Mouse (Mus musculus): Measurements from ENCODE around the gene Ifngr2.

The Ifngr2 gene

DNA sequence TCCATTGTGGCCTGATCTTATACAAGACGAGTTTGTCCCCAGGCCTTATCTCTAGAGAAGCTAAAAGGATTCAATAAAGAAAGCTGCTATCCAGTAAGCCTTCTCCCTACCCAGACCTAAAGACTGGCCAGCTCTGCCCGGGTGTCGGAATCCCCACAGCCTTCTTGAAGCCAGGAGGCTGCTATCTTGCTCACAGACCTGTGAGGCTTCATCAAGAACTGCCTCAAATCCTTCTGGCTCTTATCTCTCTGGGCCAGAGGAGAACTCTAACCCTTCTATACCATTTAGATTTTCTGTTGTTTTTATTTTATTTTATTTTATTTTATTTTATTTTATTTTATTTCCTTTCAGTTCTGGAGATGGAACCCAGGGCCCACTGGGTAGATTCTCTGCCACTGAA is 9.8 kb upstream of the Ifngr2 start:
- DNase-seq (ENCODE audit: low spot score): no peak

DNA sequence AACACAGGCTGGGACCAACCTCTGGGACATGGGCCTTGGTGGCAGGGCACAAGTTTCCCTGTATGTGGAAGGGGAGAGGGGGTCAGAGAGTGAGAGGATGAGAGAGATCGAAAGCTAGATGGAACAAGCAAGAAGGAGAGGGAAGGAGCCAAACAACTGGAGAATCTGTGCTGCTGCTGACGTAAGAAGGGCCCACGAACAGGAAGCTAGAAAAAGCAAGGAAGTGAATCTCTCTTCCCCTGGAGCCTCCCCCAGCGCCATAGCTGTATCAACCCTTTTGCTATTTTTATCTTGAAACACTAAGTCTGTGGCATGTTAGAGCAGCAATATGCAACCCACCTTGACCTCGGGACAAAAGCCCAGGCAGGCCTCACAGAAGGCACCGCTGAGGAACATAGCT is 8.8 kb upstream of the Ifngr2 start:
- DNase-seq (ENCODE audit: low spot score): no peak

DNA sequence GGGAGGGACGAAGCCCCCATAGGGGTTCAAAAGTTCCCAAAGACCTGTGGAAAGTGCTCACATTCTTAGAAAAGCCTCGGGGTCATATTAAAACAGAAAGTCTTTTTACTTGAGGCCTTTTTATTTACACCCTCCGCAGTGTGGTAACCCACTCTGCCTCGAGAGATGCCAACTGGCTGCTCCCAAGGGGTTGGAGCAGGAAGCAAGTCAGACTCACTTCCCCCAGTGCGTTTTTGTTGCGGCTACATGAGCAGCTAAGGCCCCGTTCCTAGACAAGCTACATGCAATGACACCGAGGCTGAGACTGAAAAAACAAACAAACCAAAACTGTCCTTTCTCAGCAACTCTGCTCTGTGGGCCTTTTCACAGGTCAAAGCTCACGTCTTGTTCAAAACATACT is 8.4 kb upstream of the Ifngr2 start:
- DNase-seq (ENCODE audit: low spot score): no peak

DNA sequence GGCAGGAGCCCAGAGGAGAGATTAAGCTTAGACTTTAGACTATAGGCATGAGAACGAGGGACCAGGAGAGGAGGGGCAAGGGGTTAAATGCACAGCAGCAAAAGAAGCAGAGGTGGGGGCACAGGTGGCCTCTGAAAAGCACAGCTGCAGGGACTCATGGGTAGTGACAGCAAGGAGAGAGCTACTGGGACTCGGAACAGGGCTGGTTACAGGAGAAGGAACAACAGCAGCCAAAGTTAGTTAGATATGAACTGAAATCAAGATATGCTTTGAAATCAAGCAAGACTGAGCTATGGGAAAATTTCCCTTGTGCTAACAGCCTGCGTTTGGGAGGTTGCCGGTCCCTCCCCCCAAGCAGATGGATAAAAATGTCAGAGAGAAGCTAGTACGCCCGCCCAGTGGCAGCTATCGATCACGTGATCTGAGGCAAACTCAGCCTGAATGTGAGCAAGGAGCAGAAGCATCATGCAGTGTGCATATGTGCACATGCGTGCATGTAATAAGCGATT is 5.2 kb upstream of the Ifngr2 start:
- DNase-seq (ENCODE audit: low spot score): no peak

DNA sequence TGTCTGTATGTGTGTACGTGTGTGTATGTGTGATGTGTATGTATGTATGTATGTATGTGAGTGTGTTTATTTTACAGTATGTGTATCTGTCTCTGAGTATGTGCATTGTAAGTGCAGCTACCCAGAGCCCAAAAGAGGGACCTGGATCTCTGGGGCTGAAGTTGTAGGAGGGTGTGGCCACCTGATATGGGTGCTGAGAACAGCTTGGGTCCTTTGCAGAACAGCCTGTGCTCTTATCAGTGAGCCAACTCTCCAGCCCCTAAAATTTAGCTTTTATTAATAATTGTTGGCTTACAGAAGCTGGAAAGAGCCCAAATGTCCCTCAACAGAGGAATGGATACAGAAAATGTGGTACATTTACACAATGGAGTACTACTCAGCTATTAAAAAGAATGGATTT is 3.3 kb upstream of the Ifngr2 start:
- no peak for DNase-seq (ENCODE audit: low spot score)

DNA sequence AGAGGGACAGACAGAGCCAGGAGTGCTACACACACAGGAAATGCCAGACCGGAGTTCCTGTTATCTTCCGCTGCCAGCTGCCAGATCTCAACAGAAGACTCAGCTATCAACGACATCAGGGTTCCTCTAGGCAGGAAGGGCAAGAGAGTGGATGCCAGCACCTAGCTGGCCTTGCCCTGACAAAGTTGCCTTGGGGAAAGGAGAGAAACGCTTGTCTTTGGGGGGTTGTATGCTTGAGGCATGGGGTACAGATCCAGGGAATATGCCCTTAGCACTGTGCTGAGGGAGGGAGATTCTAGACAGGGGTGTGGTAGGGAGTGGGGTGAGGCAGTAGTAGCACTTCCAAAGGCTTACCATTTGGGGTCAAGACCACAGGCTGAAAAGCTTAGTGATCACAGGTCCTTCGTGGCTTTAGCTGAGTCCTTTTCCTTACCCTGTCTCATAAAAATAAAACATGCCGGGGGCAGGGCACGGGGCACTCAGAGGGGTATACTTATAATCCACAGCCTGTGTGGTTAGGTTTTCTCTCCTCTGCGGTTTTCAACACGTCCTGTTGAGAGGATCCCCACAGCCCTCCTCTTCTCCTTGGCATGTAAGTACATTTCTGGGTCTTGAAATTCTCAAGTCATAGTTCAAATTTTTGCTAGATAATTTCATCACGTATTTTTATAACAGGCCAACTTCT is 1.1 kb upstream of the Ifngr2 start:
- DNase-seq (ENCODE audit: low spot score): peak; percentile 44

DNA sequence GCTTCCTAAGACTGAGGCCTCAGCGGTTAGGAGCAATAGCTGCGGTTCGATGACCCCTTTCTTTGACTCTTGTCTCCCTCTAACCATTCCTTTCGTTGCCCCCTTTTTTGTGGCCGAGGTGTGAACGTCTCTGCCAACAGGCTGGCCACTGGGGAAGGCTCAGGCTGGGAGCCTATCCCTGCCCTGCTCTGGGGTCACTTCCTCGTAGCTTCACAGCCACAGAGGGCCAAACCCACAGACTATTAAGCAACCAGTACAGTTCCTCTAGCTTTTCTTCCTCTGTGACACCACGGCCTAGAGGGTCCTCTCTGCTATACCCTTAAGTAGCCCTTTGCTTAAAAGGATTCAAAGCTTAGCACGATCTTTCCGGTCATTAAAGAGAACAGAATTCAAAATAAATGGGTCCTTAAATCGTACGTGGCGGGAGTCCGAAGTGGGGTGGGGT is 459 bp upstream of the Ifngr2 start:
- peak; percentile 34 for DNase-seq (ENCODE audit: low spot score)

DNA sequence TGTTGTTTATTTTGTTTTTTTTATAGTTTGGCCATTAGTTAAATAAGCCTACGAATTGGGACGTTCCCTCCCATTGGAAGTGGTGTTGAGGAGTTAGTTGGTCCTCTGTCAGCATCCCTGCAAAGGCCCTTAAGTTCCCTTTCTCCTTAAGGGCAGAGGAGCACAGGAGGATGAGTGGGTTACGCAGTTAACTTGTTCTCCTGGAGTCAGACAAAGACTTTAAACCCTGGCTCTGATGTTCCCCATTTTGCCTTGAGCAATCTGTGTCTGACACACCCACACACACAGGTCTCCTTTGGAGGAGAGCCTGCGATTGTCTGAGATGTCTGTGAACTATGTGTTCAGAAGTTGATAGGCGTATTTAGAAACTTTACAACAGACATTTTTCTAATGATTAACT is 1.1 kb downstream of the Ifngr2 start:
- DNase-seq (ENCODE audit: low spot score): no peak

DNA sequence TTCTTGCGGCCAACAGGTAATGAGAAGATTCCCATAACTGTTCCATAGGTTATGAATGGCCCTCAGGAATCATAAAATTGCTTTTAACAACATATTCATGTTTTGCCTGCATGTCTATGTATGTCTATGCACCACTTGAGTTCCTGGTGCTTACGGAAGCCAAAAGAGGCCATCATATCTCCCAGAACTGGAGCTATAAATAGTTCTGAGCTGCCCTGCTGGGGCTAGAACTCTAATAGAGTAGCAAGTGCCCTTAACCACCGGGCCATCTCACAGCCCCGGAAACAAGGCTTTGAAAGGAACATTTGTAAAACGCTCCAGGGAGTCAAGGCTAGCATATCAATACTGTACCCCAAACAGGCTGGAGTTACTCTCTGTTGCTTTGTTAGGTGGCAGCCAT is 1.7 kb downstream of the Ifngr2 start:
- no peak for DNase-seq (ENCODE audit: low spot score)

DNA sequence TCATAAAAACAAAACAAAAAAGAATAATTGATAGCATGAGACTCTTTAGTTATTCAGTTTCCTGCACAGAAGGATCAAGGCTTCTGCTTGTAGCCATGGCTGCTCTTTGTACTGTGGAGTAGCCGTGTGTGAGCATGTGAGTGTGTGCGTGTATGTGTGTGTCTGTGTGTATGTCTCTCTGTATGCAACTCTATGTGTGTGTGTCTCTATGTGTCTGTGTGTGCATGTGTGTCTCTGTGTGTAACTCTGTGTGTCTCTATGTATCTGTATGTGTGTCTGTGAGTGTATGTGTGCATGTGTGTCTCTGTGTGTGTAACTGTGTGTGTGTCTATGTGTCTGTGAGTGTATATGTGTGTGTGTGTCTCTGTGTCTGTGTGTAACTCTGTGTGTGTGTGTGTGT is 2.1 kb downstream of the Ifngr2 start:
- no peak for DNase-seq (ENCODE audit: low spot score)

DNA sequence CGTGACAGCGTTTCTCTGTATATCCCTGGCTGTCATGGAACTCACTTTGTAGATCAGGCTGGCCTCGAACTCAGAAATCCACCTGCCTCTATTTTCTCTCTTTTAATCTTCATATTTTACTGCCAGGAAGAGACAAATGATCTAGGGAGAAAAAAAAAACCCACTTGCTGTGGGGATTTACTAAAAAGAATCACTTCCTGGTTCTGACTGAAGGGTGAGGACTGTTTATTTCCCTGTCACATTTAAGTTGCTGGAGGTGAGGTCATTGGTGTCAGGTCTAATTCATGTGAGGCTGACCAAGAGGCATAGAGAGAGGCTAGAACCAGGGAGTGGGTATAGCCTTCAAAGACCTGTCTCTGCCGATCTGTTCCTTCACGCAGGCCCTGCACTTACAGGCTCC is 2.7 kb downstream of the Ifngr2 start:
- no peak for DNase-seq (ENCODE audit: low spot score)

DNA sequence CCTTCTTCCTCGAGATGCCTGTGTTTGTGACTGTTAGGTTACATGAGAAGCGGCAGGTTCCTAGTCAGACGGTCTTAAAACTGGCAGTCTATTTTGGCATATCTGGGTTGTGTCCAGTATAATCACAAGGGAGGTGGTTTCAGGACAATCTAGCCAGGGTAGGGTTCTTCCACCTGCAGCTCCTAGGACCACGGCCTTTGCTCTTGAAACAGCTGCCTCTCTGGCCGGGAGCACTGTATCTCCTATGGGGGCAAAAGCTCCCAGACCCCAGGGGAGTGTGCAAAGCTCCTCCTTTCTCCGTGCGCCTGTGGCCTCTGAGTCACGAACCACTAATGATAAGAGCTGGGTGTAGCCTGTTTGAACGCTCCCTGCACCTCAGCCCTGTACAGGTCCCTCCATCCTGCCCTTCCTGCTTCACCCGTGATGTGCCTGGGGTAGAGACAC is 4.2 kb downstream of the Ifngr2 start:
- no peak for DNase-seq (ENCODE audit: low spot score)

DNA sequence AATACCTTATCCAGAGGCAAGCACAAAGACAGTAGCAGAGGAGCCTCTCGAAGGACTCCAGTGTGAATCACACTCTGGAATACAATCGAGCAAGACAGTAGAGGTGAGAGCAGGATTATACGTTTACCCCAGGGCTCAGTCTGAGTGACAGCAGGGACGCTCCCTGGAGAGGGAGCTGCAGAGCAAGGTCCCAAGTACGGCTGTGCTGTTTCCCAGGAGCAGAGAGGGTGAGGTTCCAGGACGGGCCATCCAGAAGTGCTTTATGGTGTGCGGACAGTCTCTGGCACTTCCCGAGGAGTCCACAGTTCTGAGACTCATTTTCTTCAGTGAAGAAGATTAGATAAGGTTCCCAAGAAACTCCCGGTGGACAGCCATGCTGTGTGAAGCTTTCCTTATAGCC is 5.2 kb downstream of the Ifngr2 start:
- DNase-seq (ENCODE audit: low spot score): no peak

DNA sequence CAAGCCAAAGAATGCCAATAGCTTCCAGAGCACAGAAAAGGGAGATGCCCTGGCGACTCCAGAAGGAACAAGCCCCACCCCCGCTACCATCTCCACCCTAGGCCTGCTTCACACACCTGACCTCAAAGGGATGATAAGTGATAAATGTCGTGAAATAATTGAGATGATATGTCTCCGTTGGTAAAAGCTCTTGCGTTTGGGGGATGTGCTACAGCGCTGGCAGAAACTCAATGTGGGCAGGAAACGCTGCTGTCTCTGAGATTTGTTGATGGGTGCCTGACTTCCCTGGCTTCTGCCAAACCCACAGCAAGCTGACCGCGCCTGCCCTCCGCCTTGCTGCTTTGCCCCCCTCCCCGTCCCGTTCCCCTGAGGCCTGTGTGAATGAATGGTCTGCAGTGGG is 6.8 kb downstream of the Ifngr2 start:
- no peak for DNase-seq (ENCODE audit: low spot score)

DNA sequence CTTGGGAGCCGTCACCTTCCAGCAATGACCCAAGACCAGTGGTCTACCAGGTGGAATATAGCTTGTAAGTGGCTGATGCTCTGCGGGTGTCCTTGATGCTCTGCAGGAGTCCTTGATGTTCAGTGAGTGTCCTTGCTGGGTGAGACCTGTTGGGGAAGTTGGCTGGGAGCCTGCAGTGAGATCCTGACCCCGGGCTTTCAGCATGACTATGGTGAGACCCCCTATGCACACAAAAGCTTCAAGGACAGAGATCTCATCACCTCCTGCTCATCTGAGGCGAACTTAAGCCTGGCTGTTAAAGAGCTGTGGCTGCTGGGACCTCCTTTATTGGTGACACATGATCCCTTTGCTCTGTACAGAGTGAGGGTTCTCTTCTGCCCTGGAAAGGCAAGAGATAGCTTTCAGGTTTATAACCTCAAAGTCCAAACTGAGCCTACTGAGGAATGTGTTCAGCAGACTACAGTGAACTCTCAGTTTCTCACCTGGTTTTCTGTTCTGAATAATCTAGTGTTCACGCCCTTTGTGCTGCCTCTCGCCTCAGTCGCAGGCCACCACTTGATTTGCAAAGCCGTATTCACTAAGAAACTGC is 8.2 kb downstream of the Ifngr2 start:
- no peak for DNase-seq (ENCODE audit: low spot score)

DNA sequence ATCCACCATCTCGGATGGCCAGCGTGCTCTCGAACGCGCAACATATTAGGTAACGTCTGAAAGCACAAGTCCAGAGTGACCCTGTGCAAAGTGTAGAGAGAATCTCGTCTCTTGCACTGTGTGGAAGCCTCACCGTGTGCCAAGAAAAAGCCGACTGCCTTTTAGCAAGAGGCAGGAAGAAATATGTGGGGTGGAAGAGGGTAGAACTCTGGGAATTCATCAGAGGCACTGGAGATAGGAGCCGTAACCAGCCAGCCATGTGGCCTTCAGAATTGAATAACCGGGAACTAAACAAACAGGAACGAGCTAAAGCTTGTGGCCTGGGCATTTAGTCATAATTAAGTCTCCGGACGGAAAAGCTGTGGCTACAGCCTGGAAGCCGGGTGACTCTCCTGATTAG is 9.8 kb downstream of the Ifngr2 start:
- DNase-seq (ENCODE audit: low spot score): no peak

DNA sequence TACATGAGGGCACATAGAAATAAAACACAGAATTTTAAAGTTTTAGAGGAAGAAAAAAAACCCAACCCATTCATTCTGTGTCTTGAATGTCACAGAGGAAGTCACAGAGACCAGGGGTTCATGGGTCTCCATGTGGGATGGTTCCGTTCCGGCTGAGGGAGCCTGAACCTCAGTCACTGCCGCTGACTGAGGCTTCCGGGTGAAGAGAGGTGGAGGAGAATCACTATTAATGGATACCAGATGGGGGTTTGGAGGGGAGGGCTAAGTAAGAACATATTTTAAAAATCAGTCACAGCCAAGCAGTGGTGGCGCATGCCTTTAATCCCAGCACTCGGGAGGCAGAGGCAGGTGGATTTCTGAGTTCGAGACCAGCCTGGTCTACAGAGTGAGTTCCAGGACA is 10.3 kb downstream of the Ifngr2 start:
- DNase-seq (ENCODE audit: low spot score): no peak

DNA sequence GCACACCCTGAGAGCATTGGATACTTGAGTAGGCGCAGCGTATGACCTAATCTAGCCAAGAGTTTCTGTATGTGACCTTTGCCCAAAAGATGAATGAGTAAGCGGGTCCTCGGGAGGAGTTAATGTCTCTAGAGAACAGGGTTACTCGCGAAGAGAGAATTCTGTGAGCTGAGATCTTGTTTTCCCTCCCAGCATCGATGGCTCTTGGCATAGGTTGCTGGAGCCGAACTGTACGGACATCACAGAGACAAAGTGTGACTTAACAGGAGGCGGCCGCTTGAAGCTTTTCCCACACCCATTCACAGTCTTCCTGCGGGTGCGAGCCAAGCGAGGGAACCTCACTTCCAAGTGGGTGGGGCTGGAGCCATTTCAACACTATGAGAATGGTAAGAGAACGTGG is 10.8 kb downstream of the Ifngr2 start:
- no peak for DNase-seq (ENCODE audit: low spot score)

DNA sequence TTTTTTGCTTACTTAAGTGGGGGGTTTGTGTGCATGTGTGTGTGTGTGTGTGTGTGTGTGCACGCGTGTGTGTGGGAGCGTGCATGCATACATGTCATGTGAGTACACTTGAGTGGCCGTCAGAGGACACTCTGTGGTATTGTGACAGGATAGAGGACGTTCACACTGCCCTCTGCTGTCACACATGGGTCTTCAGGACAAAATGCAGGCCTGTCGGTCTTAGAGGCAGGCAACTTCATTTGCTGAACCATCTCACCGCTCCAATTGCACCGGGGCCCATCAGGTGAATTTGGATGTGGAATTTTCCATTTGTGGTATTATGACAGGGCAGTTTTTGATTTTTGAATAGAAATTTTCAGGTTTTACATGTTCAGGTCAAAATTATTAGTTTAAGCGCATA is 14.2 kb downstream of the Ifngr2 start:
- no peak for DNase-seq (ENCODE audit: low spot score)

DNA sequence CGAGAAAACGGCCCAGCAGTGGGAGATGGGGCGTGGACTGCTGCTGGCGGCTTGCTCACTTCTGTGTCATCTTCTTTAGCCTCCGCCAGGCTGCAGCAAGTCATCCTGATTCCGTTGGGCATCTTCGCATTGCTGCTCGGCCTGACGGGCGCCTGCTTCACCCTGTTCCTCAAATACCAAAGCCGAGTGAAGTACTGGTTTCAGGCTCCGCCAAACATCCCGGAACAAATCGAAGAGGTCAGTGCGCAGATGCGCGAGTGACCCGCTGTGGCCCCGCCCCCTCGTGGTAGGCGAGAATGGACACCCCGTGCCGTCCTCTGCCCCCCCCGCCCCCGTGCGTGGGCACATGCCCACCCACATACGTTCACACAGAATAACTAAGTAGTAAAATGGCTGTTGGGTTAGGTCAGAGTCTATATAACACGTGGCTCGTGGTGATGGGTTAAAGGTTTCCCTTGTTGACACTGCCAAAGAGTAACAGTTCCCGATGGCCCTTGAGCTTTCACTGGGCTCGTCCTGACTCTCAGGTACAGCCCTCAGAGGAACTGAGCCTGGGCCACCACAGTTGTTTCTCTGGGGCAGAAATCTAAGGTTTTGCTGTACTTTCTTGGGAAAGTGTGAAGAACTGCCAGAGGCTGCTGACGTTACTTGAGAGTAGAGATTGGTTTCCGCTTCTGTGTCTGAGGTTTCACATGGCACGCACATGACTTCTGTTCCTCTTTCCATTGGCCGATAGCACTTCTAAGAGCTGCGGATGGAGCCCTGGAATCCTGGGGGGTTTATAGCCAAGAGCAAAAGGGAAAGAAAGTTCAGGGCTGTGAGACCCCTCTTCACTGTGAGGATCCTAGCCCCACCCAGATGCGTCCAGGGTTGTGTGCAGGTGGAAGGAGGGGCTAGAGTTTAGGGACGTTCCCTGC is 14.9 kb downstream of the Ifngr2 start:
- DNase-seq (ENCODE audit: low spot score): no peak

DNA sequence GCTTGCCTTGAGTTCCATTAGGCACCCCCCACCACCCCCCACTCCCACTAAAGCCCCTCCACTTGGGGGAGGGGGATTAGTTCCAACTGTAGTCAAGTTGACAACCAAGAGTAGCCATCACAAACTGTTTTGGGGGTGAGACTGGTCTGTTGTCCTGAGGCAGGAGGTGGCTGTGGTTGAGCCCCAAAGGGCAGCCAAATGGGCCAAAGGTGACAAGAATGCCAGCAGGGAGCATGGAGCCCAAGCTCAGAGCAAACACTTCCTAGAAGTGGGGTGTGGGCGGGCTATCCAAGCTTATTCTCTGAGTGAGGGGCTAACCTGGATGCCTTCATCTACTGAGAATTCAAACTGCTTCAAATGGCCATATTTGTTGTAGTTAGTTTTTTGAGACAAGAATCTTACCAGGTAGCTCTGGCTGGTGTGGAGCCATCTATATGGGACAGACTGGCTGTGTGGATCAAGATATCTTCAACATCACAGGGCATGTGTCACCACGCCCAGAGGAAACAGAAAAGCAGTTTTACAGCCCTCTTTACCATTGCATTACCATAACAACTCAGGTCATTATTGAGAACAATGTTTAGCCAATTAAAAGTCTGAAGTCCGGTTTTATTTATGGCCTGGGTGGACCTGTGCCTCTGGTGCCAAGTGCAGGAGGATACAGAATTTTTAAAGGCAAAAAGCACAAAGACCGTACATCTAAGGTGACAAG is 17.9 kb downstream of the Ifngr2 start:
- DNase-seq (ENCODE audit: low spot score): no peak

DNA sequence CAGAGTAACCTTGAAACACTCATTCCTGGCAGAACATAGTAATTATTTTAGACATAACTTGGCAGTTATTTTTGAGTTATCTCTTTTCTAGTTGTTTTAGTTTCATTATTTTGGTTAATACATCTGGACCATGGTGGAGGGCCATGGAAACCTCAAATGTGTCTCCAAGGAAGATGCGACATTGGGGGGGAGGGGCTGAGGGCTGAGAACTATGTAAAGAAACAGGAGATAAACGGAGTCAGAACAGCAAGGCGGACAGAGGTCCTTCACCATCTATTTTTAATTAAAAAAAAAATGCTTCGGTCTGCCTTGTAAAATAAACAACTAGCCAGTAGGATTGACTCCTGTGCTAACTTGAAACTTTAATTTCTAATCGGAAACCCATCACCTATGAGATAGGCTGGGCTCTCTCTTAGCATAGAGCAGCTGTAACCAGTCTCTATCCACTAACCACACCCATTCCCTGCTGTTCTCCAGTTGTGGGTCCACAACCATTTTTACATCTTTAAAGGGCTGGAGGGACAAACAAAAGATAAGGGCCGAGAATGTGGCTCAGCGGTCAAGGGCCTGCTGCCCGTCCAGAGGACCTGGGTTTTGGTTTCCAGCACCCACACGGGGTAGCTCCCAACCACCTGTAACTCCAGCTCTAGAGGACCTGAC is 18.6 kb downstream of the Ifngr2 start:
- no peak for DNase-seq (ENCODE audit: low spot score)

Data from spleen, adult 12 weeks (tissue).